Mouse (Mus musculus) embryo, embryonic 10.5 days (tissue): ENCODE results near the gene Gm20388.
A peak's percentile ranks its signal among the peaks of the same experiment; 100 is the strongest.

Source experiments
- DNase-seq: peaks from one replicate; pipeline ENCODE4 v3.0.0-alpha.2; 2015; ENCODE audit warnings: low spot score

The Gm20388 gene

DNA sequence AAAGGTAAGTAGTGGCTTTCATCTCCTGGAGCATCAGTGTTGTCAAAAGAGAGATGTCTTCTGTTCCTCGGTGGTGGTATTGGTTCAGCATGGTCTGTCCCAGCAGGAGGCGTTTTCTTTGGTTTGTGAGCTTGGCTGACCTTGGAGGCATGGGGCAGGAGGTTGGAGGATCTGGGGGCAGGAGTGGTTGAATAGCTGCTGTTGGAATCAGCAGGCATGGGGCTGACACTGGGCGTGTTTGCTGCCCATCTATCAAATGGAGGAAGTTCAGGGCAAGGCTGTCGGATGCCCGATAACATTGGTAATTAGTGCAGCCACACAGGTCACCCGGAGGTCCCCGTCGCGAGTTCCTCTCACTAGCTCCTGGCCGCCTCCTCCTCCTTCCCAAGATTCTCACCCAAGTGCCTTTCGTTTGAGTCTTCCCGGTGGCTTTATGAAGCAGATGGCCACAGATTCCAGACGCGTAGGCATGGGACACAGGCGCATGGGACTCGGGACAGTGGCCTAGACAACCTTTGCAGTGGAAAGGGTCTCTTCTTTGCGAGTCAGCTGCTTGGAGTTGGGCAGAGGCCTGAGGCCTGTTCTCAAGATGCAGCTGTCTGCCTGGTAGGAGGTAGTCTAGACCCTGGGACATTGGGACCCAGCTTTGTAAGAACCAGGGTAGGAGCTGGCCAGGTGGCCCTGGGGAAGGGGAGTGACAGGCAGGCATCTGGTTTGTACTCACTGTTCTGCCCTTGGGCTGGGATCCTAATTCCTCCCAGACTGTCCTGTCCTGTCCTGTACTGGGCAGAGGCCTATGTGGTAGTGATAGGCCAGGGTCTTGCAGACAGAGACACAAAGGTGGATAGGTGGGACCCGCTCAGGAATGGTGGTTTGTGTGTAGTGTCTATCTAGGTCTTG lies 320.3 kb downstream of the Gm20388 start:
- peak; percentile 63 for DNase-seq

DNA sequence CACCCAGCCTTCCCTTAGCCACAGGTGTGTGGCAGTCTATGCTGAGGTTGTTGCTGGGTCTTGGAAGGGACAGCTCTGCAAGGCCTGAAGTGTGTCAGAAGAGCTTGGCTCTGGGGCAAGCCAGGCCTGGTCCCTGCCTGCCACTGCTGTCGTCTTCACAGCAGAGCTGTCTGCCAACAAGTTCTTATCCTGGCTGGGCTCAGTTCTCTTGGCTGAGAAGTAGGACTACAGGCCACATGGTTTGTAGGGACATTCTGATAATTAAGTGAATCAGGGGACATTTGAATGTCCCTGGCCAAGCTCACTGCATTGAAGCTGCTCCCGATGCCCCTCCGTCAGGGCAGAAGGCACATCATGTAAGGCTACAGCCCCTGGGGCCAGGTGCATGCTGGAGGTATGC lies 321.2 kb downstream of the Gm20388 start:
- no peak for DNase-seq

DNA sequence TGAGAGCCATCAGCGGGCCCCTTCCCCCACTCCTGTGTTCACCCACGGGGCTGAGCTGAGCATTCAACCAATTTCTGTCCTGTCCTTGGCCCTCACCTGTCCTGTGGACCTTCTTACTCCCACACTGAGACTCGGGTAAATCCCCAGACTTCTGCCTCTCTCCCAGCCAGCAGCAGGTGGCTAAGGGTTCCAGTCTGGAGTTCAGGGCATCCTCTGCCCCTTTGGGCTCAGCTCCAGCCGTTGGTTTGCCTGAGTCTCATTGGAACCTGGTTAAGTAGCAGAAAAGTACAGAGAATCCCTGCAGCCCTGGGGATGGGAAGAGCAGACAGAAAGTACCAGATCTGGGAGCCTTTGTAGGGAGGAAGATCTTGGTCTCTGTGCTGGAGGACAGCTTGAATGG lies 321.8 kb downstream of the Gm20388 start:
- DNase-seq: no peak

DNA sequence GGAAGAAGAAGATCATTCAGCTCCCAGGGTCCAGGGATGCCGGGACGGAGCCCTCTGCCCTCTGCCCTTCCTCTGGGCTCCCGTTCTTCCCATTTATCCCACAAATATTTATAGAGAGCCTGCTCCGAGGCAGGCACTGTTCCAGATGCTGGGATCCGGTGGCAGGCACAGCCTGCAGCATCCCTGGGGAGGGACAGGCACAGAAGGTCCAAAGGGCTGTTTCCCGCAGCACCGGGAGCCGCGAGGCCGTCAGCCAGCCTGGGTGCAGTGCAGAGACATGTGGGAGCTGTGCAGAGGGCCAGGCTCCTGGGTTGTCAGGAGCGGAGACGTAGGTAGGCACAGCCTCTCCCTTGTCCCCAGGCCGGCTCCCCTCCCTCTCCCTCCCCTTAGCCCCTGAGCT lies 322.3 kb downstream of the Gm20388 start:
- DNase-seq: no peak

DNA sequence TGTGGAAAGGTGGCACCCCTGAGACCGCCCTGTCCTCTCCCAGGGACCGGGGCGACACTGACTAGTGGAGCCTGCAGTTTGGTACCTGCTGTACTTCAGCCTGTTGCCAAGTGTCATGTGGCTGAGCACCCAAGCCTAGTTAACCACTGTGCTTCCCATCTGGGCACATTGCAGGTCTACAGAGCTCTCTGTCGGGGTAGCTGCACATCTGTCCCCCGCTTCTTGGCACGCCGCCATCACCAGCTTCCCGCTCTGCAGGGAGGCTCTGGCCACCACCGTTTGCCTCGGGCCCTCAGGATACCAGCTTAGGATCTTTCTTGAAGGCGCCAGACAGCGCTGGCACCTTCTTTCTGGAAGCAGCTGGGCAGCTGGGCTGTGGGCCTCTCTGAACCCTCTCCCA lies 323.8 kb downstream of the Gm20388 start:
- DNase-seq: no peak

DNA sequence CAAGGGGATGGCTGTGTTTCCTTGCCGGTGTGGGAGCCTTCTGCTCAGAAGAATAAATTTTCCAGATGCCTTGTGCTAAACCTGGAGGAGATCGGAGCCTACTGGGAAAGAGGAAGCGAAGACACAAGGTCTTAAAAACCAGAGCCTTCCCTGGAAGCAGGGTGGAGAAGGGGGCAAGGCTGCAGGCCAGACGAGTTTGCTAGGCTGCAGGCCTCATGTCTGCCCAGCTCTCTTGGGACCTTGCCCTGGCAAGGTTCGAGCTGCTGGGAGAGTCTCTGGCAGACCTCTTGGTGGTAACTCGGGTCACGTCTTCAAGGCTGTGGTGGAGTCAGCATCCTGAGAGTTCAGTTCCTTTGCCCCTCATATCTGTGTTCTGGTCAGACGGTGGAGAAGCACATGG lies 324.2 kb downstream of the Gm20388 start:
- no peak for DNase-seq

DNA sequence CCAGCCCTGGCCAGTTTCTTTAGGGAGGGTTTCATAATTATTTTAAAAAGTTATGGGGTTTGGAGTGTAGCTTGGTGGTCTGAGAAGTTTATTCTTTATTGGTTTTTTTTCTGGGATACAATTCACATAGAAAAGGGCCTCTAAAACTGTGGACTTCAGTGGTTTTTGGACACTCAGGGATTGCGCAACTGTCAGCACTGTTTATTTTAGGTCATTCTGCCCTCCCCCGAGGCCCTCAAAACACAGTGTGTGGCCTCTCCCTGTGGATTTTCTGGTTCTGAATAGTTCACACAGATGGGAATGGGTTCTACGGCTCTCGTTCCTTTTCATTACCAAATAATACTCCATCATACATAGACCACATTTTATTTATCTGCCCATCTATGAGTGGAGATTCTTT lies 332.6 kb downstream of the Gm20388 start:
- DNase-seq: no peak

DNA sequence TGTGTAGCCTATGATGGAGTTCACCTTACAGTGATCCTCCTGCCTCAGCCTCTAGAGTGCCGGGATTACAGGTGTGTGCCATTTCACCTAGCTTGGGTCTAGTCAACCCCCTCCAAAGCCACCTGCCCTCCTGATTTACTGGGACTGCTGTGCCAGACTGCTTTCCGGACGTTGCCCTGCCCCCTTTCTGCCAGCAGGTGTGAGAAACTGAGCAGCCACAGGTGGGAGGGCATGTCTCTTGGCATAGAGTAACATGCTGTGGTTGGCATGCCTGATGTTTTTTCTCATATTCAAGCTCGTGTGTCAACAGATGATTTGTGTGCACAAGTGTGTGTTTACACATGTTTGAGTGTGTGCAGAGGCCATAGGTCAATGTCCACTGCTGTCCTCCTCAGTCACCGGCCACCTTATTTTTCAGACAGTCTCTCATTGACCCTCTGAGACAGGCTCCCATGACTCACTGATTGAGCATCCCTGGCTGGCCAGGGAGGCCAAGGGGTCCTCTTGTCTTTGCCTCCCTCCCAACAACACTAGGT lies 333.3 kb downstream of the Gm20388 start:
- DNase-seq: no peak

DNA sequence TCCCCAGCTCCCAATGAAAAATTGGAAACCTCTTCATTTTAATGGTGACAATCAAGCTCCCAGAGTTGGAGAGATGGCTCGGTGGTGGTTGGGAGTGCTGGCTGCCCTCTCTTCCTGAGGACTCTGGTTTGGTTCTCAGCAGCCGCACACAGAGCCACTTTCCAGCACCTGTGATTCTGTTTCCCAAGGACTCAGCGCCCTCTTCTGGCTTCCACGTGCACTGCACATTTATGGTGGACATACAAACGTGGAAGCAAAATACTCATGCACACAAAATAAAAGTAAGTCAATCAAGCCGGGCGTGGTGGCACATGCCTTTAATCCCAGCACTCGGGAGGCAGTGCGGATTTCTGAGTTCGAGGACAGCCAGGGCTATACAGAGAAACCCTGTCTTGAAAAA lies 333.9 kb downstream of the Gm20388 start:
- DNase-seq: no peak

DNA sequence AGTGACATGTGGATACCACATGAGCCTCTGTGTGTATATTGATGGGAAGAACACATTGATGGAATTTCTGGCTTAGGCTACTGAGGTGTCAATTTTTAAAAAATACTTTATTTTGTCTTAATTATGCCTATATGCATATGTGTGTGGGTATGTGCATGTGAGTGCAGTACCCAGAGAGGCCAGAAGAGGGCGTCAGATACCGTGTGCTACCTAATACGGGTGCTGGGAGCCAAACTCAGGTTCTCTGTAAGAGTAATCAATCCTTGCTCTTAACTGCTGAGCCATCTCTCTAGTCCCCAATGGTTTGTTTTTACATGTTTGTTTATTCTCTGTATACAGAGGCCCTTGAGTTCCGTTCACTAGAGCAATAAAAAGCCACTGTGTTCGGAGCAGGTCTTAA lies 337.0 kb downstream of the Gm20388 start:
- DNase-seq: no peak

DNA sequence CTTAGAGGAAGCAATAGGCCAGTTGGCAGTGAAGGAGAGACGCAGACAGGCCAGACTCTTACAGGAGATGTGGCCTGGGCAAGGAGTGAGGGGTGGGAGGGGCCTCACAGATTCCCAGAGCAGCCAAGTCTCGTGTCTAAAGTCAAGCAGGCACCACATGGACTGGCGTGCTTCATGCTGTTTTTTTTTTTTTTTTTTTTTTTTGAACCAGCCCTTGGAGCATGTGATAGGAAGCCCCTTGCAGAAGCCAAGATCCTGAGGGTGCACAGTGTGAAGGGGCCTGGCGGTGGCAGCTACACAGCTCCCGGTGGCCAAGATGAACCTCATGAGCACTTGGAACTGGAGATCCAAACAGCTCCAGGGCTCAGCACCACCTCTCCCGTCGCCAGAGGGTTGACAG lies 337.4 kb downstream of the Gm20388 start:
- no peak for DNase-seq

DNA sequence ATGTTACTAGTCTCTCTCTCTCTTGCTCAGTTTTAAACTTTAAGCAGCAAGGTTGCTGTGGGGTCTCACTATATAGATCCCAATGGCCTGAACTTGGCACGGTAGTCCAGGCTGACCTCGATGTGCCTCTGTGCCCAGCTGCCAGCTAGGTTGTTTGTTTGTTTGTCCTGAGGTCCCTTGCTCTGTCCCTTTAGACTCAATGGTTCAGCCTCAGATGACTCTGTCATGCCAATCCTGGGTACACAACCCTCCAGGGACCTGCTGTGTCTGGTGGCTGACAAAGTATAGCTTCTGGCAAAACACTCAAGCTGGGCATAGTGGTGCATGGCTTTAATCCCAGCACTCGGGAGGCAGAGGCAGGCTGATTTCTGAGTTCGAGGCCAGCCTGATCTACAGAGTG lies 337.8 kb downstream of the Gm20388 start:
- no peak for DNase-seq

DNA sequence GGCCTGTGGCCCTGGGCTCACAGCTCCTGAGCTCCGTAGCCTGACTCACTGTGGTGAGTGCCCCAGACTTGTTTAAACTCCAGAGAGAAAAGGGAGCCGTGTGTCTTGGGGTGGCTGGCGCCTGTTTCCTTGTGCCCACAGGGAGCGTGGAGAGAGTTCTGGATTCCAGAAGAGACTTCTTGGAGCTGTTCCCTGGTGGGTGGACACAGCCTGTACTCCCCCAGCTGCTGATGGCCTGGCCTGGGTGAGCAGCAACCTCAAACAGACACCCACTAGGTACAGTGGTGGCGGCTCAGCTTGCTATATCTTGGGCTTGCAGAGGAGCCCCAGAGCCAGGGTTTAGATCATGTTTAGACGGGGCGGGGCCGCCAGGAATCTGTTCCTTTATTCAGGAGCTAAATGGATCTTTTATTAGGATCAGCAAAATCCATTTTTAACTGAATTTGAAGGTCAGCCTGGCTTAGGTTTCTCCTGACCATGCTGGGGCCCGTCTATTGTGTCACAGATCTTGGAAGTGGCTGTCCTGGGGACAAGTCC lies 339.2 kb downstream of the Gm20388 start:
- no peak for DNase-seq

DNA sequence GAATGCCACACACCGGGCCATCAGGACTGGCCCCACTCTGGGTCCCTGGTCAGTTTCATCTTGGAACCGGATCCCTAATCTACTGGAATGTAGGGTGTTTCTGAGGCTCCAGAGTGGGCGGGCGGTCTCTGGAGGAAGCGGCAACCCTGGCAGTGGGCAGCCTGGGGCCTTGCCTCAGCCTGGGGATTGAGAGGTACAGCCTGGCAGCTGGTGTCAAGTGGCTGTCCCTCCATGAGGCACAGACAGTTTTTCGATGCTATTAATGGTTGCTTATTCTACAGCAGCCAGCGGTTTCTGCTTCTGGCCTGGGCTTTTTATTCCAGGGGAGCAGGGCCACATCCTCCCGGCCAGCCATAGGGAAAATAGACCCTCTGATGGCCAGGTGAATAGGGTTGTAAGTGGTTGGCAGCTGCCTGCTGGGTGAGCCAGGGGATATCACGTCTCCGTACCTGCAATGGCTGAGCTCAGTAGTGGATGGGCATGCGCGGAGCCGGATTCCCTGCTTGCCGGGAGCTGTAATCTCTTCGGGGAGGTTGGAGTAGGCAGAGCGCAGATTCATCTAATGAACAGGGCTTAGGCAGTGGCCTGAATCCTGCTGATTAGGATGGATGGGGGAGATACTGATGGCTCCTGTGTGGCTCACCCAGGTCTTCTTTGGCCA lies 340.2 kb downstream of the Gm20388 start:
- DNase-seq: no peak

DNA sequence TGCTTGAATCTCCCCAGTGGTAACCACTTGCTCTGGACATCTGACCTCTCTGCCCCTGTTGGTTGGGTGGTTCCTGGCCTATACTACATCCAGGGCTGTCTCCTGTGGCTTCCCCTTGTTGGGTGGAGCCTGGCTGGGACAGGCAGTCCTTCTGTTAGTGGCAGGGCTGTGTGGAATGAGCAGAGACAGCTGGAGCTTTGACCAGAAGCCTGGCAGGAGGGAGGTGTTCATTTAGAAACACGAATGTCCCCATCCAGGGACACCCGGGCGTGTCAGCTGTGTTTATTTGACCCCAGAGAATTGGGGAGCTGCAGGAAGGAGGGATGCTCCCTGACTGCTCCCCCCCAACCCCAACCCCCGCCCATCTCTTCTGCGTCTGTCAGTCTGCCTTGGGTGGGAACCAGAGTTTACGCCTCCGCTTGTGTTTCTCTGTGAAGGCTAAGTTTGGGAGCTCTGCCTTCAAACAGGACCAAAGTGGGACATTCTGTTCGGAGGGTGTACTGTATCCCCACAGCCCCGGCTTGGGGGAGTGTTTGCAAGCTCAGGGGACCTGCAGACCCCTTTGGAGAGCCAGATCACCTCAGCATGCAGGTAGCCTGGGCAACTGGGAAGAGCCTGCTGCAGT lies 340.9 kb downstream of the Gm20388 start:
- DNase-seq: no peak

DNA sequence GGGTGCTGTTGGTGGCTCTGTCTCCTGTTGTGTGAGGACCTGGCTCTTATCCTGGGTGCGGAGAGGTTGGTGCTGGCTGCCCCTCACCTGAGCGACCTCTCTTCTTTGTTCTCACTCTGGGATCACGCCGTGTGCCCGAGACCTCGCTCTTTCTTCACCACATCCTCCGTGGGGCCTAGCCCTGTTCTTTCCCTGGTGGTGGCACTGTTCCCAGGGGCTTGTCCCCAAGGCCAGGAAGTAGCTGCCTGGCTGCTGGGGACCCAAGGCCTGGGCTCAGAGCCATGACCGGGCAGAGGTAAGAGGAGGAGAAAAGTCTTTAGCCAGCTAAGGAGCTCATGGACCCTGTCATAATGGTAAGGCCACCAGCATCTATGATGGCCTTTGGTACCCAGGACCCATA lies 343.0 kb downstream of the Gm20388 start:
- DNase-seq: no peak

DNA sequence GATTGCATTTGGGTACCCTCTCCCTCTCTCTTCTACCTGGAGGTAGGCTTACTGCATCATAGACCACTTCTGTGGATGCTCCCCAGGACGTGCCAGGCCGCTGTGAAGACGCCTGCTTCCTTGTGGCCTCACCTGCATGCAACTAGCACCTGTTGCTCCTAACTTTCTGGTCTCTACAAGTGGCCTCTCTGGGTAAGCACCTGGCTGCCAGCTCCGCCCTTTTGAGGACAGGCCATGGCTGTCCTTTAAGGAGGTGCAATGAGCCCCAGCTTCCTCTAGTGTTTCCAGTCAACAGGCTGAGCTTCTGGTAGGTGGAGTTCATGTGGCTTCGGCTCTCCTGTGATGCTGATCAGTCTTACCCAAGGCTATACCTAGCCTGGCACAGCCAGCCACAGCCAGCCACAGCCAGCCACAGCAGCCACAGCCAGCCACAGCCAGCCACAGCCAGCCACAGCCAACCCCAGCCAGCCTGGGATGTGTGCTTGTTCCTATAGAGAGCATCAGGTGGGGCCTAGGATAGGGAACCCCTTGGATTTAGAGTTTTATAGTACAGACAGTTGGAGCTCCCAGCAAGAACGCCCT lies 344.9 kb downstream of the Gm20388 start:
- DNase-seq: no peak

DNA sequence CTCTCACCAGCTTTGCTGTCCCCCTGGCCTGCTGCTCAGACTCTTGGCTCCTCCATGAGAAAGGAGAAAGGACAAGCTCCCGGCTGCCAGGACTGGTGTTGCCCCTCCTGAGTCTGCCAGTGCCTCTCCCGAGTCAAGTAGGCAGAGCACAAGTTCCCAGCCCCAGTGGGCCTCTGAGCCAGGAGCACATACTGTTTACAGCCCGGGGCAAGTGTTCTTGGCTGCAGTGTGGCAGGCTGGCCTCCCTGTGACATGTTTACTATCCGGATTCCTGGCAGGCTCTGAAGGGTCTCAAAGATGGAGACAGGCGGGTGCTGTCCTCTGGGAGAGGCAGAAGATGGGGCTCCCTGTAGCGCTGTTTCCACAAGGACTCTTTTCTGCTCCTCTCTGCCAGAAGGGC lies 346.3 kb downstream of the Gm20388 start:
- DNase-seq: no peak

DNA sequence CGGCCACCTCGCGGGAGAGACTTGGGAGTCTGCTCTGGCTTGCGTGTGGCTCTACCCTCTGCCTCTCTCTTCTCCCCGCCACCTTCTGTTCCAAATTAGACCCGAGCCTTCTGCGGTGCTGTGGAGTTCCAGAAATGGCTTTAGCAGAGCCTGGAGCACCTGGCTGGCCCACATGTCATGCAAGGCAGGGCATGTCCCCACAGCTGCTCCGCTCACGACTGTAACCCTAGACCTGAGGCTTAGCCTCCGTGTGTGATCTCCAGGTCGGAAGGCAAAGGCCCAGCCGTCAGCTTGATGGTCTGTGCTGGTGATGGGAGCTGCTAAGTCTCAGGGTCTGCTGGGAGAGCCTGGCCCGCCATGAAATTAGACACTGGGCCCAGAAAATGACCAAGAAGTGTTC lies 348.6 kb downstream of the Gm20388 start:
- no peak for DNase-seq

DNA sequence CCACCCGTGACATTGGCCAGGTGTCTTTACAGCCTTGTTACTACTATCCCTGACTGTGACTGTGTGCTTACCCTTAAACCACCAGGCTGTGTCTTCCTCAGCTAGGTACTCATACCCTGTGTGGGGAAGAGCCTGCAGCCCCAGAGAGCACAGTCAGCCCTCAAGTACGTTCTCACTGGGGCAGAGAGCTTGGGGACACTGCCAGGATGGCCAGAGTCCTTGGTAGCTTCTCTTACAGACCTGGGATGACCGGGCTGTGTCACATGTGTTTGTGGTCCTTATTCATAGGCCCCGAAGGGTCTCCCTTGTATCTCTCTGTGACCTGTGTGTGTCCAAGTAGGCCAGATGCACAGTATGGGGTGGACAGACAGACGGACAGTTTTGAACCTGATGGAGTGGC lies 350.0 kb downstream of the Gm20388 start:
- DNase-seq: no peak

DNA sequence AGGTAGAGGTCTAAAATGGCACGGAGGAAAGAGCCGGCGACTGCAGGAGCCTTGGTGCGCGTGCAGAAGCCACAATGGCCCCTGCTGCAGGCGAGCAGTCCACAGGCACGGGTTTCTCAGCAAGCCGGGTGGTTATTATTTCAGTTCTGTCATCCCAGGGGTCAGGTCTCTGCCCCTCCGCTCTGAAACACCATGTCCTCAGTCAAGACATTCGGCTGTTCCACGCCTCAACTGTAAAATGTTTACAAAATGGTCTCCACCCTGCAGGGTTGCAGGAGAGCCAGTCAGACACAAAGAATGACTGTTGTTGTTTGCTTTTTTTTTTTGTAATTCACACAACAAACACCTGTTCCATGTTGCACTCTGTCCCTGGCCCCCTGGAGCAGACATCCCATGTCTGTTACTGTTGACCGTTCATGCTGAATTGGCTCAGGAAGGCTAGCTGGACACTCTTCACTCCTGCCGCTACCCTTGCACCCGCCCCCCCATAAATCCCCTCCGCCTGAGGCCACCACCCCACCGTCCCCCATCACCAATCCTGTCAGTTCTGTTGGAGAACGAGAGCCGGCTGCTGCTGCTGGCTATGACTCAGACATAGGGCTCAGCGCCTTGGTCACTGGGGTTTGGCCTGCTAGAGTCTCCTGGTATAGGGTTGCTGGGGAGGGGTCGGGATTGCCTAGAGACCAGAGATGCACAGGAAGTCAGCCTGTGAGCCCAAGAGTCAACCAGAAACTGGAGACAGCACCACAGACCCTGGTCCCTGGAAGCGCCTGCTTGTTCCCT lies 350.9 kb downstream of the Gm20388 start:
- peak; percentile 70 for DNase-seq

DNA sequence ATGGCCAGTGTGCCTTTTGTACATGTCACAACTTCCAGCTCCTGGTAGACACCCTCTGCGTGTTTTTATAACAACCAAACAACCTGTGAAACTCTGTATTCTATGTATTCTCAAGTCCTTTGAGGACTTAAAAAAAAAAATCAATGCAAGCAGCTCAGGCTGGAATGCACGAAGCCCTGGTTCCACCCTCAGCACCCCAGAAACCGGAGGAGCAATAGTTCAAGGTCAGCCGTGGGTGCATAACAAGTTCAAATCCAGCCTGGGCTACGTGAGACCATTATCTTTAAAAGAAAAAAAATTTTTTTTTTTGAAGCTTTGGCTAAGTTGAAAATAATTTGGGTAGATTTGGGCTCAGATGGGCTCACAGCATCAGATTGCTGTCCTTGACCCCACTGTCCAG lies 353.2 kb downstream of the Gm20388 start:
- no peak for DNase-seq
